Comparison of ENCODE assay signal across 8 mouse cellular contexts in the genomic region with DNA sequence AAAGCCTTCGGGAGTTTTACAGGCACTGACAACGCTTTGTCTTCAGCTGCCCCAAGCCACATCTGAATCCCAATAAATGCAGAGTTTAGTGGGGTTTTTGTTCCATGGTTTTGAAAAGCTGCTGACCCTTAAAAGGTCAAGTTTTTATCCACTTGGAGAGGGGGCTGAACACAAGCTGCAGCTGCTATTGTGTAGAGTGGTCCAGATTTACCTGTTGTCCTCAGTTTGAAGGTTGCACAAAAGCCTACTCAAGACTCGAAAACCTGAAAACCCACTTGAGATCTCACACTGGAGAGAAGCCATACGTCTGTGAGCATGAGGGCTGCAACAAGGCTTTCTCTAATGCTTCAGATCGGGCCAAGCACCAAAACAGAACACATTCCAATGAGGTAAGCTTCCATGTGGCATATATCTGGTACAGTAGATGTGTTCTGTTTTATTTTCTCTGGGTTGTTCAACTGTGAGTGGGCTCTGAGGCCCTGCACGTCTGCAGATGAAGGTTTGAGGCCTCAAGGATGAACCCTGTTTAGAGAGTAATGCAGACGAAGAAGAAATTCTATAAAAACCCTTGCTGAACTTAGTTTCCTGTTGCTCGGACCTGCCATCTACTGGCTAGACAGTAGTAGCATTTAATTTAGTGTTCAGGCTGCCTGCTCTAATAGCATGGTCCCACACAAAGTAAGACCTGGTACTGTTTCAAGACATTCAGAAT.
DNase-seq lines count a peak whose midpoint lies in the region; ATAC-seq lines count a peak whose summit lies in the region.

No protein-coding gene starts in this region.

- ATAC-seq in common myeloid progenitor, adult 5-6 weeks (replicated peaks; ENCODE audit: low read depth, poor library complexity, severe bottlenecking): peak; percentile 71
- ATAC-seq in lung, embryonic 16.5 days (ENCODE audit: low read depth): peak; percentile 67
- no peak for ATAC-seq in megakaryocyte, adult 5-6 weeks (ENCODE audit: poor library complexity, severe bottlenecking)

- H3K36me3 ChIP-seq in lung, embryonic 16.5 days (ENCODE audit: control insufficient read depth, insufficient read depth, low read length): peaks cover 2% of the 10 kb centered on the region

- H3K9ac ChIP-seq in lung, embryonic 16.5 days (ENCODE audit: low read length): no peak overlapping the region

- H3K4me2 ChIP-seq in lung, embryonic 16.5 days (ENCODE audit: low read depth, low read length): no peak overlapping the region

- peak; percentile 11 for DNase-seq in thymus, postnatal 0 days (ENCODE audit: low spot score)
- DNase-seq in thymus, postnatal 14 days: no peak
- peak; percentile 40 to 48 for DNase-seq in heart, postnatal 14 days
- DNase-seq in layer of hippocampus, adult 11-12 months (ENCODE audit: low spot score): peak; percentile 33
- DNase-seq in right cerebral cortex, adult 2 months (ENCODE audit: low spot score in 2 of 2): peak; percentile 60 to 70

- H3K4me3 ChIP-seq in lung, embryonic 16.5 days (ENCODE audit: low read length): no peak overlapping the region

- intact Hi-C loops in heart, postnatal 14 days (cut with DNase I): loop anchor here (10.0 kb wide), 1 partner anchor 250 kb away; the partner anchor contains the start of gene Gli3

- H3K4me1 ChIP-seq in lung, embryonic 16.5 days (replicated peaks; ENCODE audit: control insufficient read depth, insufficient read depth, low read length): no peaks in the 10 kb centered on the region

- no peaks in the 10 kb centered on the region for H3K27me3 ChIP-seq in lung, embryonic 16.5 days (ENCODE audit: control insufficient read depth, insufficient read depth, low read depth, low read length)

- no peak overlapping the region; the same call in 1 of the 2 replicates for H3K27ac ChIP-seq in lung, embryonic 16.5 days (ENCODE audit: low read length)

- no peaks in the 10 kb centered on the region for H3K9me3 ChIP-seq in lung, embryonic 16.5 days (ENCODE audit: control insufficient read depth, low read length)

- 43% methylated on average over 8 of the region's 8 CpGs for WGBS in lung, embryonic 16.5 days
